Mouse (Mus musculus): Measurements from ENCODE around the gene Rabep2.

GRCm38 (mm10) chr7:126472713-126473112, 44.2 kb downstream of the Rabep2 start:
- TF ChIP-seq CTCF (conservative IDR thresholded peaks at IDR 0.05; ENCODE audit: insufficient read depth, insufficient read length, low read depth, low read length) (no peak), POLR2A (IDR thresholded peaks at IDR 0.05; ENCODE audit: low read depth, low read length) (no peak)

Measured in kidney, adult 2 months (tissue).